Mouse (Mus musculus) lung, embryonic 16.5 days (tissue): ENCODE data around the gene Mrgprh. TPM values are rescaled to one million over a fixed set of nuclear protein-coding genes. Genes with fewer than 3 reads are reported as not detected.

Source experiments
- ATAC-seq: fragments of 200-750 bp; cut with Nextera tagmentation; 2 replicates; pipeline ENCODE4 v1.8.0; 2017; ENCODE audit warnings: low read depth, mild to moderate bottlenecking, moderate library complexity
- H3K27ac ChIP-seq: fragments of 300-500 bp; sonication (generic); 2 replicates; pipeline ENCODE4 v1.5.1; 2014; ENCODE audit warnings: mild to moderate bottlenecking, control low read depth, low read length
- H3K27me3 ChIP-seq: fragments of 300-500 bp; sonication (generic); 2 replicates; pipeline ENCODE4 v1.6.1; 2014; ENCODE audit warnings: low read depth, low read length, mixed read lengths; ENCODE audit not compliant: control insufficient read depth, insufficient read depth
- H3K36me3 ChIP-seq: fragments of 300-500 bp; sonication (generic); 2 replicates; pipeline ENCODE4 v1.6.1; 2014; ENCODE audit warnings: low read length; ENCODE audit not compliant: control insufficient read depth, insufficient read depth
- H3K4me1 ChIP-seq: fragments of 300-500 bp; sonication (generic); replicated peaks from 2 replicates; pipeline ENCODE4 v1.6.1; 2014; ENCODE audit warnings: low read length, mixed read lengths; ENCODE audit not compliant: control insufficient read depth, insufficient read depth
- H3K4me2 ChIP-seq: fragments of 300-500 bp; sonication (generic); 2 replicates; pipeline ENCODE4 v1.6.1; 2014; ENCODE audit warnings: low read depth, low read length, control low read depth
- H3K4me3 ChIP-seq: fragments of 300-500 bp; sonication (generic); 2 replicates; pipeline ENCODE4 v1.5.1; 2014; ENCODE audit warnings: mild to moderate bottlenecking, low read length, control low read depth
- H3K9ac ChIP-seq: fragments of 300-500 bp; sonication (generic); 2 replicates; pipeline ENCODE4 v1.6.1; 2014; ENCODE audit warnings: low read length, control low read depth
- H3K9me3 ChIP-seq: fragments of 300-500 bp; sonication (generic); 2 replicates; pipeline ENCODE4 v1.6.1; 2016; ENCODE audit warnings: low read length; ENCODE audit not compliant: control insufficient read depth
- WGBS: fragments of 180-500 bp; shearing (Covaris S2); extraction: QIAGEN DNeasy Blood & Tissue Kit; methylation state at CpG from one replicate; pipeline ENCODE4 v1.1.7; 2014; 5-methylcytosine and 5-hydroxymethylcytosine counted together
- microRNA-seq: library from miRNA; unstranded; fragments of <30 nt; microRNA quantifications from one replicate; pipeline ENCODE4, GENCODE M21; 2016
- polyA plus RNA-seq: library from polyadenylated mRNA; unstranded; fragments of >200 nt; fragmentation: Nextera tagmentation; extraction: Ambion mirVana; gene quantifications from 2 replicates; pipeline ENCODE4 v1.2.1, GENCODE M21; 2015

Mrgprh gene
- polyA plus RNA-seq, 1 experiment from 2014 or later, result not detected

- ATAC-seq, result no peak
- 97% methylated on average over 1 of the region's 1 CpGs for WGBS
- Histone ChIP-seq H3K36me3 (peaks cover 54% of the 10 kb centered on the region), H3K9ac (no peak overlapping the region), H3K27ac (no peak overlapping the region), H3K9me3 (no peaks in the 10 kb centered on the region), H3K4me1 (0 out of 2 replicates have a peak, but pooled peaks cover 4% of the 10 kb centered on the region), H3K27me3 (no peaks in the 10 kb centered on the region), H3K4me3 (no peak overlapping the region), H3K4me2 (no peak overlapping the region)
Observed at GRCm38 (mm10) chr17:12921073-12921472, 45.2 kb downstream of the Mrgprh start.

GRCm38 (mm10) chr17:12925001-12925400 lies 49.2 kb downstream of the Mrgprh start:
- H3K27ac ChIP-seq, result no peak overlapping the region
- H3K4me2 ChIP-seq, result no peak overlapping the region
- H3K9ac ChIP-seq, result no peak overlapping the region
- H3K4me1 ChIP-seq, result no peaks in the 10 kb centered on the region
- H3K4me3 ChIP-seq, result no peak overlapping the region
- no peak; the same call in 1 of the 2 replicates for ATAC-seq
- no peaks in the 10 kb centered on the region for H3K27me3 ChIP-seq
- WGBS, result 85% methylated on average over 3 of the region's 3 CpGs
- H3K9me3 ChIP-seq, result no peaks in the 10 kb centered on the region
- H3K36me3 ChIP-seq, result peaks cover 49% of the 10 kb centered on the region

- 87% methylated on average over 8 of the region's 8 CpGs for WGBS
- Histone ChIP-seq H3K36me3 (peaks cover 41% of the 10 kb centered on the region), H3K9me3 (no peaks in the 10 kb centered on the region), H3K27me3 (no peaks in the 10 kb centered on the region), H3K27ac (no peak overlapping the region), H3K9ac (no peak overlapping the region), H3K4me2 (no peak overlapping the region), H3K4me1 (no peaks in the 10 kb centered on the region), H3K4me3 (no peak overlapping the region)
- no peak for ATAC-seq
Observed at GRCm38 (mm10) chr17:12925703-12926180, 49.9 kb downstream of the Mrgprh start.

Small RNA genes within 50 kb of the gene (microRNA-seq; reads per million reads assigned to microRNA genes)
- gene Gm24085, result not detected

Other genes starting within 250 kb of the Mrgprh start
- gene Slc22a1, start 200.2 kb upstream of the Mrgprh start, polyA plus RNA-seq, result 9.1 and 12.7 TPM in 2 replicates
- gene Igf2r, start 106.4 kb upstream of the Mrgprh start, polyA plus RNA-seq, result 59.0 and 64.4 TPM in 2 replicates
- gene Mas1, start 7.9 kb upstream of the Mrgprh start, polyA plus RNA-seq, result 0.25 and 0.40 TPM in 2 replicates
- gene Pnldc1, start 34.2 kb downstream of the Mrgprh start, polyA plus RNA-seq, result 0.69 and 1.2 TPM in 2 replicates
- 344 and 362 TPM in 2 replicates for gene Tcp1, start 39.7 kb downstream of the Mrgprh start, polyA plus RNA-seq
- gene Mrpl18, start 40.3 kb downstream of the Mrgprh start, polyA plus RNA-seq, result 135 and 139 TPM in 2 replicates
- gene Acat3, start 64.6 kb downstream of the Mrgprh start, polyA plus RNA-seq, result 0.87 and 0.92 TPM in 2 replicates
- gene Acat2, start 84.7 kb downstream of the Mrgprh start, polyA plus RNA-seq, result 83.8 and 91.4 TPM in 2 replicates
- 126 and 128 TPM in 2 replicates for gene Wtap, start 118.1 kb downstream of the Mrgprh start, polyA plus RNA-seq
- 102 and 116 TPM in 2 replicates for gene Sod2, start 130.8 kb downstream of the Mrgprh start, polyA plus RNA-seq
- gene Gpr31b, start 176.3 kb downstream of the Mrgprh start, polyA plus RNA-seq, result not detected in 2 replicates
- 0.11 TPM in 1 of 2 replicates, not detected in the other for gene Tcp10b, start 185.1 kb downstream of the Mrgprh start, polyA plus RNA-seq